Mouse (Mus musculus) natural killer cell, adult 2 months (primary cell): ENCODE measurements around the gene Irf1.
A peak's percentile ranks its signal among the peaks of the same experiment; 100 is the strongest.

Source experiments
- DNase-seq, 2 experiments: peaks; one replicate each; pipeline ENCODE4 v3.0.0; 2022; ENCODE audit warnings: low spot score in 2 of 2

The Irf1 gene

DNA sequence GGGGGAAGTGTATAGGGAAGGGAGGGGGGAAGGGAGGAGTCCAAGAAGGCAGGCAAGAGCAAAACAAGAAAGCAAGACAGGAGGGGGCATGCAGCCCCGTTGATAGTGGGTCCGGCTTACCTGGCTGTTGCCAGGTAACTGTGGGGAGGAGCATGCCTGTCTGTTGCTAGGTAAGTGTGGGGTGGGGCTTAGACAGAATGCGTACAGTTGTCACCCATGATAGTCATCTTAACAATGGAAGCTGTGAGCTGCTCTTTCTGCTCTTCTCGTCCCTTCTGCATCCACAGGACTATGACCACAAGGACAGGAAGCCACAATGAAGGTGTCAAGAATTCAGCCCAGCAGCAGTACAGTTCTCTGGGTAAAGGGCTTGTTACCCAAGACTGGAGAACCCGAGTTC, 40.3 kb downstream of the Irf1 start:
- DNase-seq = peak; percentile 69 to 82

DNA sequence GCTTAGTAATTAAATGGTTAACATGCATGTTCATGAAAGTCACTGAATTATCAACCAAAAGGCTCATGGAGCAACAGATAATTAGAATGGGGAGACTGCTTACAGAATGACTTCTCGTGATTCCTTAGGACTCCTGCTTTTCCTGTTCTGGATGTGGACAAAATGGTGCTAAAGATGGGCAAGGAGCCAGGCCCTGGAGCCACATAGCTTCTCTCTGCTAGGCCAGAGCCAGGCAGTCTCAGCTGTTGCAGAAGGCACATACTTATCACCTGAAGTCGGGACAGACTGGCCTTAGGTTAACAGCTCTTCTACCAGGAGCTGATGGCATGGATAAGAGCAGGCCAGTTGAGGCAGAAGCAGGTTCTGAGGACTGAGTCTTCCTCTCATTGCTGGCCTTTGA, 40.9 kb downstream of the Irf1 start:
- no peak for DNase-seq

DNA sequence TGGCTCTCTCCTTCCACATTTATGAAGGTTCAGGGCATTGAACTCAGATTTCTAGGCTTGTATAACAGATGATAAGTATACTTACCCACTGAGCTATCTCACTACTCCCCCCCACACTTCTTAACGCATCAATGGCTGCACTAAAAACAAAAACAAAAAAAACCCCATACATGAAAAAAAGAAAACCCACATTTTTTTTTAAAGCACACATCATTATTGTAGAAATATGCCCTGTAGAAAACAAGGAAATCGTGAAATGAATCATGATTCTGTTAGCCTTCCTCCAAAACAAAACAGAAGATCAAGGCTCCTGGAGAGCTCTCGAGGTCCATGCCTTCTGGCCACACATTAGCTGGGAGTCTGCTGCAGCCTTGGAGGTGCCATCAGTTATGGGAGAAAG, 41.5 kb downstream of the Irf1 start:
- no peak for DNase-seq

DNA sequence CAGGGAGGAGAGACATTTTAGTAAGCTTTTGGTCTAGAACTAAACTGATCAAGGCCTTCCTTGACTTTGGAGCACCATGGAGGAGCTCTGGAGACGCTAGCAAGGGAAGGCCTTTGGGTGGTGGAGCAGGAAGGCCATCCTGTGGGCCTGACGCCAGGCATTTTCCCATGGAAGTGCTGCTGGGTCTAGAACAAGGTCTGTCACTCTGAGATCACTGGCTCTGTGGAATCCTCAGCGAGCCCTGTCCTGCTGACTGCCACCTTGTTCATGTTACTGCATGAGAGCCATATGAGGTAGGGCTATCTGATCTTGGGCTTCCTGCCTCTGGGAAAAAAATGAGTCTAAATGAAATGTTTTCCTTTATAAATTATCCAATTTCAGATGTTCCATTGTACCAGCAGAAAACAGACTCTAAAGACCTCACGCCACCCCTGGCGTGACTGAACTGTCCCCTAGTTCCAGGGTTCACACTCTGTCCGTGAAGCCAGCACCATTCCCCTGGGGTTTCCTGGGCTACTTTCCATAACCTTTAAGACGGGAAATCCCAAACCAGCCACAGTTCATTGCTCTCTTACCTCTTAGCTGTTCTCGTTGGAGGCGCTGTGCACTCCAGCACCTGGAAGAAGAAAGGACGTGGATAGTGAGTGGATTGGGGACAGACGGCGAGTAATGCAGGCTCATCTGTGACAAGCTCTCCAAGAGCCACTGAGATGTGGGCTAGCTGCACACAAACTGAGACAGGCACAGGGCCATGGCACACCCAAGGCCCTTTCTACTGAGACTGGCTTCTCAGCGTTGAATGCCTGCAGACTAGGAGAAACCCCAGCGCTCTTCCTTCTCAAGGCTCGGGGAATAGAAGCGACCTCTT, 43.4 kb downstream of the Irf1 start:
- no peak for DNase-seq

DNA sequence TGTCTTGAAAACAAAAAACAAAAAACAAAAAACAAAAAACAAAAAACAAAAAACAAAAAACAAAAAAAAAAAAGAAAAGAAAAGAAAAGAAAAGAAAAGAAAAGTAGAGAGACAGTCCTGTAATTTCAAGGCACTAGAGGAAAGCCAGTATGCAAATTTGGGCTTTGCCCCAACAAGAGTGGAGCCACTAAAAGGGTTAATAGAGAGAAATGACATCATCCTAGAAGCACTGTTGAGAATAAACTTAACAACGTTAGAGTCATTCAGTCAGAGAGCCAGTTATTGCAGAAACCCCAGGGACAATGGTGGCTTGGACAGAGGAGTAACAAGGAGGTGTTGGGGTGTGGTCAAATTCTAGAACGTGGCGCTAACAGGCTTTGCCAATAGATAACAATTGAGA, 45.0 kb downstream of the Irf1 start:
- no peak for DNase-seq

DNA sequence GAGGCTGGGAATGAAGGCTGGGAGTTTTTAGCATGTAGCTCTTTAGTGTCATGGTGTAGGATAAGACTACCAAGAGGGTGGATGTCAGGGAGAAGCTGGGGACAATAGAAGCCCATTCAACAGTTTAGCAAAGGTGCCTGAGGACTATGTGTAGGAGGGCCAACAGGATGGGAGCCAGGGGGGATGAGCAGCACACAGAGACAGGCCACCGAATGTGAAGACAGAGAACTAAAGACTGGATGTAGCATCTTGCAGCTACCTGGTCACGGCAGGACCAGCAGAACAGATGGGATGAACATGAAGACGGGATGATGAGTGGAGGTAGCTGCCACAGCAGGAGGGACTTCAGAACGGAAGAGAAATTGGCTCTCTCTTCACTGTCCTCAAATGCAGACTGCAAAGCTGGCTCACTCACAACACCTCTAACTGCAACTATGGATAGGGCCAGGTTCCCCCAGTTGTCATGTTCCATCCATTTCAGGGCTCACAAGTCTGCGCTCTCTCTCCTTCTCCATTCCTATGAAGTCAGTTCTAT, 47.1 kb downstream of the Irf1 start:
- DNase-seq = no peak

DNA sequence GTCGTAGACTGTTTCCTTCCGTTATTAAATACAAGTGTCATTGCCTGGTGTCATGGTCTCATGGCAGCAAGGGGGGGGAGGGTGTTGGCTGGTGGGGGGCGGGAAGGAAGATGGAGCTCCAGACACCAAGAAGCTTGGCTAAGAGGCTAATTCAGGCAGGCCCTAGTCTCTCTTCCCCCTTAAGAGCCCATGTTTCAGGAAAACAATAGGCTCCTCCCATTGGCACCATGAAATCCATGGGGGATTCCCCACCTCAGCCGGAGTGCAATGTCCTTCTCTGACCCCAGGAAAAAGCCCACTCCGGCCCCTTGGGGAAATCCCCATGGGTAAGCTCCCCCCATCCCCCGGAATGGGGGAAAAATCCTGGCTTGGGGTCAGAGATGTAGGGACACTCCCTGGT, 49.0 kb downstream of the Irf1 start:
- no peak for DNase-seq

DNA sequence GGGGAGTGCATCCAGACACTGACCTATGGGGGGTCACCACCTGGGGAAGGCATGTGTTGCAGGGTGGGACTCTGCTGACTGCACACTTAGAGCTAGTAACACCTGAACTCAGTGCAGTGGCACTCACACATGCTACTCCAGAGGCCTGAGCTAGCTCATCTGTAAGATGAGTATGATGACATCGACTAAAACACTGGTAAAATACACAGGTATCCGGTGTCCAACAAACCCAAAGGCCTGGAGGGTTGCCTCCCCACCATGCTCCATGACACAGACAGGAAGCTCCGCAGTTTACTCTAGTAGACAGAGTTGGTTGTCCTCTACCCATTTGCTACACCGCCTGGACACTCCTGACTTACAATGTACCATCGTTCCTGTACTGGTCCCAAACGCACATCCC, 49.7 kb downstream of the Irf1 start:
- DNase-seq = no peak

DNA sequence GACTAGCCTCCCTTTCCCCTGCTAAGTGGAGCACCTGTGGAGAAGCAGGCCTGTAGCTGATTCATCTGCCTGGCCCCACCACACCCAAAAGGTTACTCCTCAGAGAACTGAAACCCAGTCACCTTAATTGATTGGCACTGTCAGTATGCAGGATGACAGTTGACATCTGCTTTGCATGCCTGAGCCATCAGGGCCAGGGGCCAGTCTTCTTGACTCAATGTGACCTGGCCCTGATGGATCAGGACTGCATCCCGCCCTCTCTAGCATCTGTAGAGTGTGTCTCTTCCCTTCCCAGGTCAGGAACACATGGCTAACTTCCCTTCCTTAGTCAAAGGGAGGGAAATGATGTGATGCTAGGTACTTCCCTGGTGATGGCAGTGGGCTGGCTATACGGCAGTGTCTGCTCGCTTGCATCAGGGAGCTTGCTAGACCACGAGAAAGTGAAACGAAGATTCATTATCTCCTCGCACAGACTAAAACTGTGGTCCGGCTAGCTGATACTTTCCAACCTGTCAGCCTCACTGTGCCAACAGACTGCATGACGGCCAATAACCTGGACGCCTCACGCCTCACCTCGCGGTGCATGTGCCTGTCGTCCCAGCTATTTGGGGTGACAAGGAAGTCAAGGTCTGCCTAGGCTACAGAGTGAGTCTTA, 50.8 kb downstream of the Irf1 start:
- DNase-seq = peak in 1 of 2 experiments; percentile 48

DNA sequence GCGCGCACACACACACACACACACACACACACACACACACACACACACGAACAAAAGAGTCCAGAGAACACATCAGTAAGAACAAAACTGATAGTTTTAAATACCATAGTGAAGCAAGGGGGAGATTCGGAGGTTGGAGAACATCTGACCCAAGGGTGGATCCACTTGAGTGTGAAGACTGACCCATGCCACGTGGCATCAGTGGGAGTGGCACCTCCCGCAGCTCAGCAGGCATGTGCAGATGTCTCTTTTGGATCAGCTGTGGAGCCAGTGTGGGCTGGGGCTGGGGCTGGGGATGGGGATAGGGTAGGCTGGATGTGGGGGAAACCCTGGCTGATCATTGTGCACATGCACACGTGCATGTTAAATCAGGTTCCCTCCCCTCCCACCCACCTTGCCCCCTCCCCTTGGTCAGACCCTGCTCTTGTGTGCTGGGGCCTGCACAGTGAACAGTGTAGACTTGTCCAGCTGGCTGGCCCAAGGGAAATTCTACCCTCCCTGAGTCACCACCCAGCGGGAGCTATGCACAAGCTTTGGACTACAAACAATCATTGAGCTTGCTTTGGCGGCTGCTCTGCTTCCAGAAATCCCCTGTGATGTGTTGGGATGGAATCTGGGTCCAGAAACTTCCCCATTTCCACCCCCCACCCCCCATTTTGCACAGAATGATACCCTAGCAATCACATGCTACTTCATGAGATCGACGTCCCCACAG, 51.6 kb downstream of the Irf1 start:
- DNase-seq = no peak

DNA sequence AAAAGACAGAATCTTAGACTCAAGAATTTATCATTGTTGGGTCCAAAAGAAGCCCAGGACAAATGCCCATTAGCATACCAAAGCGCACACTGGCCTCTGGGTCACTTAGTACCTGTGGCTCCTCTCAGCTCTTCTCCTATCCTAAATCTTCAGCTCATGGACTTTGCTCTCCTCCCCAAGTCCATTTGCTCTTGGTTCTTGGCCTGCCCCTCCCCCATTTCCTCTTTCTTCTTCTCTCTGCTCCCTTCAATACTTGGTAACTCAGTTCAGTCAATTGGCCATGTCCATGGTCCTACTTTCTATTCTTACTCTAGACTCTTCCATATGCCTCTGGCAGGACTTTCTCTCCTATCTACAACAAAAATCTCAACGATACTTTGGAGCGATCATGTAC, 52.1 kb downstream of the Irf1 start:
- no peak for DNase-seq

DNA sequence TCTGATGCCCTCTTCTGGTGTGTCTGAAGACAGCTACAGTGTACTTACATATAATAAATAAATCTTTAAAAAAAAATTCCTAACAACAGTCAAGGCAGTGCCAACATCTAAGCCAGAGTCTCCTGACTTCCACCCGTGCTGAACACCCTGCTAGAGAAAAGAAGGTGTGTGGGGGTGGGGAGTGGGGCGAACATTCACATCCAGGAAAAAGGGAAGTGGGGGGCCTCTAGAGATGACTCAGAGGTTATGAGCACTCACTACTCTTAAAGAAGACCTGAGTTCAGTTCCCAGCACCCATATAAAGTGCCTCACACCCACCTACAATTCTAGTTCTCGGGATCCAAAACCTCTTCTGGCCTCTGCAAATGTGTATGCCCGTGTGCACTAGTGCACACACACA, 55.6 kb downstream of the Irf1 start:
- DNase-seq = no peak
